Mouse (Mus musculus) midbrain, embryonic 15.5 days (tissue): ENCODE data around the gene Olfr521. TPM values are rescaled to one million over a fixed set of nuclear protein-coding genes. Genes with fewer than 3 reads are reported as not detected.
"Not testable (repeated sequence)": the region's sequence is repeated elsewhere in the genome, so short reads cannot be mapped to it uniquely, and the experiment has no call there.

ENCODE experiments used
- ATAC-seq: fragments of 200-750 bp; cut with Nextera tagmentation; replicated peaks from 2 replicates; pipeline ENCODE4 v1.8.0; 2017; ENCODE audit warnings: moderate TSS enrichment
- H3K27ac ChIP-seq: fragments of 300-500 bp; sonication (generic); 2 replicates; pipeline ENCODE4 v1.5.1; 2015; ENCODE audit warnings: mild to moderate bottlenecking, inconsistent platforms
- H3K27me3 ChIP-seq: fragments of 300-500 bp; sonication (generic); replicated peaks from 2 replicates; pipeline ENCODE4 v1.6.1; 2015; ENCODE audit warnings: inconsistent platforms
- H3K36me3 ChIP-seq: fragments of 300-500 bp; sonication (generic); replicated peaks from 2 replicates; pipeline ENCODE4 v1.6.1; 2015; ENCODE audit warnings: inconsistent platforms
- H3K4me1 ChIP-seq: fragments of 300-500 bp; sonication (generic); 2 replicates; pipeline ENCODE4 v1.6.1; 2015; ENCODE audit warnings: inconsistent platforms
- H3K4me2 ChIP-seq: fragments of 300-500 bp; sonication (generic); 2 replicates; pipeline ENCODE4 v1.6.1; 2015; ENCODE audit warnings: inconsistent platforms, mild to moderate bottlenecking, moderate library complexity
- H3K4me3 ChIP-seq: fragments of 300-500 bp; sonication (generic); 2 replicates; pipeline ENCODE4 v1.5.1; 2015; ENCODE audit warnings: mild to moderate bottlenecking, inconsistent platforms
- H3K9ac ChIP-seq: fragments of 300-500 bp; sonication (generic); 2 replicates; pipeline ENCODE4 v1.6.1; 2015; ENCODE audit warnings: mild to moderate bottlenecking, inconsistent platforms
- H3K9me3 ChIP-seq: fragments of 300-500 bp; sonication (generic); 2 replicates; pipeline ENCODE4 v1.6.1; 2016; ENCODE audit warnings: inconsistent platforms
- WGBS: fragments of 180-500 bp; shearing (Covaris S2); methylation state at CpG from one replicate; pipeline ENCODE4 v1.1.7; 2015; ENCODE audit warnings: mixed read lengths; 5-methylcytosine and 5-hydroxymethylcytosine counted together
- polyA plus RNA-seq: library from polyadenylated mRNA; unstranded; fragments of >200 nt; fragmentation: Nextera tagmentation; extraction: Ambion mirVana; gene quantifications from 2 replicates; pipeline ENCODE4 v1.2.1, GENCODE M21; 2015

The Olfr521 gene
- polyA plus RNA-seq, 1 experiment from 2014 or later, result not detected

DNA sequence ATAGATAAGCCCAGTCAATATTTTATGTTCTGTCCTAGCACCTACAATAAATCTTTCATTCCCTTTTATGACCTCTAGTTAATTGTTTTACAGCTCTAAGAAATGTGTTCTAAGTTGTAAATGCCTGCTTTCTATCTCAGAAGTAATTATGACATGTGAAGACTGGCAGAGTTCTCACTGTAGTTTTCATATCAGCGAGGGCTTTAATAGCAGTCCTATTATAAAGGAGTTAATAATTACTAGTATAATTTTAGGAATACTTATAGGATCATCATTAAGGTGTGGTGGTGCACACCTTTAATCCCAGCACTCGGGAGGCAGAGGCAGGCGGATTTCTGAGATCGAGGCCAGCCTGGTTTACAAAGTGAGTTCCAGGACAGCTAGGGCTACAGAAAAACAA lies 48.4 kb downstream of the Olfr521 start:
- ATAC-seq, result no peak
- no peak overlapping the region for H3K27ac ChIP-seq
- no peak overlapping the region for H3K9ac ChIP-seq
- H3K4me2 ChIP-seq, result no peak overlapping the region
- no peaks in the 10 kb centered on the region for H3K27me3 ChIP-seq
- H3K9me3 ChIP-seq, result no peaks in the 10 kb centered on the region
- WGBS, result 93% methylated on average over 4 of the region's 4 CpGs
- no peaks in the 10 kb centered on the region for H3K4me1 ChIP-seq
- no peaks in the 10 kb centered on the region for H3K36me3 ChIP-seq
- H3K4me3 ChIP-seq, result no peak overlapping the region

GRCm38 (mm10) chr7:99813394-99813793 lies 50.1 kb downstream of the Olfr521 start:
- no peak for ATAC-seq
- no peak overlapping the region for H3K4me3 ChIP-seq
- H3K27me3 ChIP-seq, result no peaks in the 10 kb centered on the region
- no peaks in the 10 kb centered on the region for H3K4me1 ChIP-seq
- H3K9me3 ChIP-seq, result no peaks in the 10 kb centered on the region
- no peak overlapping the region for H3K4me2 ChIP-seq
- no peaks in the 10 kb centered on the region for H3K36me3 ChIP-seq
- H3K27ac ChIP-seq, result no peak overlapping the region
- no peak overlapping the region for H3K9ac ChIP-seq
- WGBS, result 93% methylated on average over 11 of the region's 11 CpGs

GRCm38 (mm10) chr7:99818181-99818725 lies 54.9 kb downstream of the Olfr521 start:
- not testable (repeated sequence) for H3K9me3 ChIP-seq, H3K4me2 ChIP-seq, H3K4me3 ChIP-seq, H3K36me3 ChIP-seq, ATAC-seq, H3K4me1 ChIP-seq, H3K9ac ChIP-seq, H3K27me3 ChIP-seq, H3K27ac ChIP-seq
- WGBS, result 23% methylated on average over 9 of the region's 9 CpGs

Other genes with a start within 250 kb of the Olfr521 start
- gene Arrb1, start 228.0 kb upstream of the Olfr521 start, polyA plus RNA-seq, result 20.1 and 20.3 TPM in 2 replicates
- 1.1 and 1.4 TPM in 2 replicates for gene Tpbgl, start 136.4 kb upstream of the Olfr521 start, polyA plus RNA-seq
- 6.0 and 7.2 TPM in 2 replicates for gene Slco2b1, start 52.2 kb upstream of the Olfr521 start, polyA plus RNA-seq
- gene Olfr520, start 33.2 kb upstream of the Olfr521 start, polyA plus RNA-seq, result not detected in 2 replicates
- 1.7 and 2.0 TPM in 2 replicates for gene Neu3, start 64.9 kb downstream of the Olfr521 start, polyA plus RNA-seq
- 1.0 and 1.1 TPM in 2 replicates for gene Xrra1, start 95.6 kb downstream of the Olfr521 start, polyA plus RNA-seq
- 262 and 264 TPM in 2 replicates for gene Spcs2, start 100.0 kb downstream of the Olfr521 start, polyA plus RNA-seq
- 5.7 and 6.2 TPM in 2 replicates for gene Rnf169, start 216.9 kb downstream of the Olfr521 start, polyA plus RNA-seq
- 0.34 TPM in 1 of 2 replicates, not detected in the other for gene Chrdl2, start 242.7 kb downstream of the Olfr521 start, polyA plus RNA-seq